Mouse (Mus musculus): ENCODE measurements at regions not wholly inside any gene's neighbourhood (a gene's known extent, or its start where the extent isn't known, plus 50 kb on each side); places are given as distances from the start of the nearest gene placed in this dataset.
"Not testable (repeated sequence)": the region's sequence is repeated elsewhere in the genome, so short reads cannot be mapped to it uniquely, and the experiment has no call there.

DNA sequence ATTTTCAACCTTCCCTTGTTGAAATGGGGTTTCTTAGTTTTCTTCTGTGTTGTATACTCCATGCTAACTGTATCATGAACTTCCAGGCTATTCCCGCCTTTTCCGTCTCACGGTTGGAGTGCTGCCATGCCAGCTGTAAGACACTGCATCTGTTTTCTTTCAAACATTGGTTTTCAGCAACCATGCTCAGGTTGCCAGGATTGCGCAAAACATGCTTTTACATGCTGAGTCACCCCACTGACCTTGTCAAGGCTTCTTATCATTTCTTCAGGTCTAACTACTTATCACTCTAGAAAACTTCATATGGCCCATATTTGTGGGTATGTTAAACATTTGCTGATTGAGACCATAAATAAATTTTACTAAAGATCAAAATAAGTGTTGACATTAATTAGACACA lies 551.2 kb downstream of the Tlr4 start:
- no peak for DNase-seq (ENCODE audit: low spot score in 2 of 2)

DNA sequence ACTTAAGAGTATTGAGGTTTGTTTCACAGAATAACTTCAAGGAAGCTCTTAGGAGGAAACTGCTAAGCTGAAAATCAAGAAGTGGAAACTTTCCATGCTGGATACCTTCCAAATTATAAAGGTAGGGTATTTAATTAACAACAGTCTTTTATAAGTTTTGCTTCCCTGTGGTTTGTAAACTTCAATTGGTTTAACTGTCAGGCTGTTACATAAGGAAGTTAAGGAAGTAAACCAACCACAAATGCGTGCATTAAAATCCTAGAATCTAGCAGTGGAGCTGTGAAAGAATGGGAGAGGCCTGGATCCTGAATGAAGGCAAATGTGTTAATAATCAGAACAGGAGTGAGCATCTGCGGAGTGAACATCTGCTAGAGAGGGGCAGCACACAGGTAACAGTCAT lies 560.5 kb downstream of the Tlr4 start:
- DNase-seq (ENCODE audit: low spot score in 2 of 2), result no peak

DNA sequence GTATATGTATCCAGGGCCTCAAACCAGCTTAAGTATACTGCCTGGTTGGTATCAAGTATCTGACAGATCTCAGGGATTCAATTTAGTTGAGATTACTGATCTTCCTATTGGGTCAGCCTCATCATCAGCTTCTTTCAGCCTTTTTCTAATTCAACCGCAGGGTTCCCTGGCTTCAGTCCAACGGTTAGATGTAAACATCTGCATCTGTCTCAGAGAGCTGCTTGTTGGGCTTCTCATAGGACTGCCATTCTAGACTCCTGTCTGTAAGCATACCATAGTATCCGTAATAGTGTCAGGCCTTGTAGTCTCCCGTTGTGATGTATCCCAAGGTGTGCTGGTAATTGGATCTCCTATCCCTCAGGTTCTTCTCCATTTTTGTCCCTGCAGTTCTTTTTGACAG lies 575.6 kb downstream of the Tlr4 start:
- DNase-seq (ENCODE audit: low spot score in 2 of 2), result no peak

GRCm38 (mm10) chr4:67424064-67424463 lies 596.7 kb downstream of the Tlr4 start:
- no peak for DNase-seq (ENCODE audit: low spot score in 2 of 2)

DNA sequence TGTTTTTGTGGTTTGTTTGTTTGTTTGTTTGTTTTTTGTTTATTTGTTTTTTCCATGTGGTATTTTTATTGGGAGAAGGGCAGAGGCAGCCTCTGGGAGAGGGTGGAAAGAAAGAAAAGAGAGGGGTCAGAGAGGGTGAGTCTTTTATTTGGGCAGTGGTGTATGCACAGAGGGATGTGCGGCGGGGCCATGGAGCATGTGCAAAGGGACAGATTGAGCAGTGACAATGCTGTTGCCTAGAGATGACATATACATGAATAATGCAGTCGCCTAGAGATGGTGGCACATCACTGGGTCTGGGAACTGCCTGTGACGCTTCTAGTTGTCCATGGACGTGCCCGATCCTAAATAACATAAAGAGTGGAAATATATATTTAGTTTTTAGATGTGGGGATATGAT lies 598.3 kb downstream of the Tlr4 start:
- no peak for DNase-seq (ENCODE audit: low spot score in 2 of 2)

DNA sequence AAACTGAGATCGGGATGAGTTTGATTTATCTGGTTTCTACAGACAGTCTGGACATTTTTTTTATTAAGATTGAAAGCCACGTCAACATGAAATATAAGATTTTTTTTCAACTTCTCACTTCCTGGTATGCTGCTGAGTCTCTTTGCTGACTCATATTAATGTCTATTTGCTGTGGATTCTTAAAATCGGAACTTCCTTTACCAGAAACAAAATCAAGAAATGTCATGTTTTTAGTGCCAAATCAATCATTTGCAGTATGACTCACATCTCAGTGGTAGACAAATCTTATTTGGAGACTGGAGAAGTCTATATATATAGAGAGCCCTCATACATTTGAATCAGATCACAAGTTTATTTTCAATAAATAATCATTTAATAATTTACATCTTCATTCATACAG lies 620.5 kb downstream of the Tlr4 start:
- DNase-seq (ENCODE audit: low spot score in 2 of 2), result no peak

DNA sequence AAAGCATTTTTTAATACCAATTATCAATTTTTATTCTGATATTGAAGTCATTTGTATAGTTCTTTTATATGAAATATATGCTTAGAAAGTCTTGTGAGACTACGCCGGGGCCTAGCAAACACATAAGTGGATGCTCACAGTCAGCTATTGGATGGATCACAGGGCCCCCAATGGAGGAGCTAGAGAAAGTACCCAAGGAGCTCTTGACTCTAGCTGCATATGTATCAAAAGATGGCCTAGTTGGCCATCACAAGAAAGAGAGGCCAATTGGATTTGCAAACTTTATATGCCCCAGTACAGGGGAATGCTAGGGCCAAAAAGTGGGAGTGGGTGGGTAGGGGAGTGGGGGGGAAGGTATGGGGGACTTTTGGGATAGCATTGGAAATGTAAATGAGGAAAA lies 632.5 kb downstream of the Tlr4 start:
- not testable (repeated sequence) for DNase-seq (ENCODE audit: low spot score in 2 of 2)

- DNase-seq (ENCODE audit: low spot score in 2 of 2), result no peak
Measured at GRCm38 (mm10) chr4:67473034-67473433, 645.6 kb downstream of the Tlr4 start.

- peak; percentile 34 to 41 for DNase-seq (ENCODE audit: low spot score in 2 of 2)
Measured at GRCm38 (mm10) chr4:67477264-67477845, 650.0 kb downstream of the Tlr4 start.

- no peak for DNase-seq (ENCODE audit: low spot score in 2 of 2)
Measured at GRCm38 (mm10) chr4:67478081-67478480, 650.7 kb downstream of the Tlr4 start.

DNA sequence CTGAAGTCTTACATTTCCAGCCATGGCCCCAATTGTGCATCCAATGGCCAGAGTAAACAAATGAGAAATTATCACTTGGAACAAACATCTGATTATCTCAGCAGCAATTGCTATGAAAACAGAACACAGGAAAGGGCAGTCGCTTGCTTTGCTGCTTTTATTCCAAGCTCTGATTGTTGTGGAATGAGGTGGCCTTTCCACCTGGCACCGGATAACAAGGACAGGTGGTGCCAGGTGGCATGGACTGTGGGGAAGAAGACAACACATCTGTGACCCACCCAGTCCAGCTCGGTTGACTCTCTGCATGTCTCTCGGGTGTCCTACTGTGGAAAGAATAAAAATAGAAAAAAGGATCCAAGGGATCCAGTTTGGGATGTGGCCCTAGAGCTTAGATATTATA lies 694.9 kb downstream of the Tlr4 start:
- no peak for DNase-seq (ENCODE audit: low spot score in 2 of 2)

DNA sequence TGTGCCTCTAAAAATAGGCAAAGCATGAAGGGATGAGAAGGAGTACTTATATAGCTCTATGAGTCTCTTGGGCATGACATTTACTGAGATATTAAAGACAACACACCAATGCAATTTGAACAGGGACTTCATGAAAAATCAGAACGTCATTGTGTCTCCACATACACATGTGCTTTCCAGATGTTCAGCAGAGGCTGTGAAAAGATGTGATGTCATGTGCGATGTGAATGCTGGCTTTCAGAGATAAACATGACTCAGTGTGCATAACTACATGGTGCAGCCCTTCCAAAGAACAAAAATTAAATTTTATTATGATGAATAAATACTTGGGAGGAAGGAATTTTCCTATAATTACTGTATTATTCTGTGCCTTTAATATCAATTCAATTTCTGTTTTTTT lies 695.8 kb downstream of the Tlr4 start:
- no peak for DNase-seq (ENCODE audit: low spot score in 2 of 2)

GRCm38 (mm10) chr4:67529586-67529985 lies 702.2 kb downstream of the Tlr4 start:
- no peak for DNase-seq (ENCODE audit: low spot score in 2 of 2)

GRCm38 (mm10) chr4:67539466-67539865 lies 712.1 kb downstream of the Tlr4 start:
- DNase-seq (ENCODE audit: low spot score in 2 of 2), result no peak

DNA sequence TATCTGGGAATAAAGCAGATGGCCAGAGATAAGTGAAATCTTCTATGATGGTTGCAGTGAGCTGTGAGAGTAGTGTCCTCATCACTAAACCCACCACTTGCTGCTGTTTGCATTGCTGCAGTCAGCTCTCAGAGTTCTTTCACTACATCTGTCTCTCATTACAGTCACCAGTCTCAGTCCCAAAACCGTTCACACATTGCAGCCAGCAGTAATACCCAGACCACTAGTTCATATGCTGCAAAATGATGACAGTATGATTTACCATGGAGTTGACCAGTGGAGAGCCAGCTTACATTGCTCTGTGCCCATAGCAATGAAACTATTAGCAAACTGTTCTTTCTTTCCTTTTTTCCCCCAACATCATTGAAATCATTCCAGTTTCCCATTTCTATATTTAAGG lies 718.6 kb downstream of the Tlr4 start:
- DNase-seq (ENCODE audit: low spot score in 2 of 2), result no peak

GRCm38 (mm10) chr4:67547957-67548356 lies 720.6 kb downstream of the Tlr4 start:
- DNase-seq (ENCODE audit: low spot score in 2 of 2), result peak in 1 of 2 experiments; percentile 6

DNA sequence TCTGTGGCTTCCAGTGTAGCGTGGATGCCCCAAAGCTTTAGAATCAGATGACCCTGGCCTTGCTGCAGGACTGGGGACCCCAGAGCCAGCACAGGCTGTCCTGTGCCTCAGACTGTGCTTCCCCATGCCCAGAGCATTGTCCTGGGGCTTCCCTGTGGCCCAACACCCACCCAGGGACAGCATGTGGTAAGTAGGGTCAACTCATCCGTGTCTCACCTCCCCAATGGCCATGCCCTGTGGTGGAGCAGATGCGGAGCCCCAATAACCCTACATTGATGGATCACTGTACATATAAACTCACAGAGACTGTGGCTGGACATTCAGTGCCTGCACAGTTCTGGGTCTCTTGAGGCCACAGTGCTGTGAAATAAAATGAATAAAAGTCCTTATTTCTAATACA lies 726.1 kb downstream of the Tlr4 start:
- no peak for DNase-seq (ENCODE audit: low spot score in 2 of 2)

DNA sequence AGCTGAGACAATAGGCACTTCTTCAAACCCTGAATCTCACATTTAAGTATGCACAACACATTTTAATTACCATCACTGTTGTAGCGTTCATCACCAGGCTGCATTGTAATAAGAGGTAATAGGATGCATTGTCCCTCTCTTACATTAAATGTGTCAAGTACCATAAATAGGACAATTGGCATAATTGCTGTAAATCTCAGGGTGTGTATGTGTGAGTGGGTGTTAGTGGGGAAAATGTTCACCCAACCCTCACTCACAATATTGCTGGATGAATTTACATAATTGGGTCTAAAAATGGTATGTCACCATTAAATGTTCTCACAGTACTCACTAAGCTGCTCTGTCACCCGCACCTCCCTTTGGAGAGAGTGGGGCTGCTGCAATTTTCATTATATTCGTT lies 747.4 kb downstream of the Tlr4 start:
- no peak for DNase-seq (ENCODE audit: low spot score in 2 of 2)

- no peak for DNase-seq (ENCODE audit: low spot score in 2 of 2)
Measured at GRCm38 (mm10) chr4:67589501-67589900, 762.1 kb downstream of the Tlr4 start.

- DNase-seq (ENCODE audit: low spot score in 2 of 2), result peak; percentile 44 to 54
Measured at GRCm38 (mm10) chr4:67589976-67590727, 762.8 kb downstream of the Tlr4 start.

- no peak for DNase-seq (ENCODE audit: low spot score in 2 of 2)
Measured at GRCm38 (mm10) chr4:67607166-67607565, 779.8 kb downstream of the Tlr4 start.

DNA sequence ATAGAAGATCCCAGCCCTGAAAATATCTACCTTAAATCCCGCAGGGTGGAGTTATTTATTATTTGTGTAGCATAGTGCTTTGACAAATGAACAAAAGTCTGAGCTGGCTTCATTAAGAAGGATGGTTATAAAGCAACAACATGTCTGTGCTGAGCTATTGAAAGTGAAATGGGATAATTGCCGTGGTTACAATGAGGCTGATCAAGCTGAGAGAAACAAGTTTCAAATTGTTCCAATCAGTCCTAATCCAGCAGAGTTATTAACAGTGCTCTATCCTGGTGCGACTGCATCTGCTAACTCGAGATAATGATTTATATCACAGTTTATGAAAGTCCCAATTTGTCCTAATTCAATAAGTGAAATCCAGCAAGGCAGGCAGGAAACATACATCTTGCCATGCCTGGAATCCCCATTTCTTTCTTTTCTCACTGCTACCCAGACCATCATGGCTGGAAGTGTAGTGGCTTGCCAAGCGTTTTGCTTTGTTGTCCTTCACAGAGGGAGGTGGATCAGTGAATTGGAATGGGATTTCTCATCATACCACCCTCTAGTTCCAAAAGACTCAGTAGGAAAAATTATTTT lies 787.2 kb downstream of the Tlr4 start:
- no peak for DNase-seq (ENCODE audit: low spot score in 2 of 2)

DNA sequence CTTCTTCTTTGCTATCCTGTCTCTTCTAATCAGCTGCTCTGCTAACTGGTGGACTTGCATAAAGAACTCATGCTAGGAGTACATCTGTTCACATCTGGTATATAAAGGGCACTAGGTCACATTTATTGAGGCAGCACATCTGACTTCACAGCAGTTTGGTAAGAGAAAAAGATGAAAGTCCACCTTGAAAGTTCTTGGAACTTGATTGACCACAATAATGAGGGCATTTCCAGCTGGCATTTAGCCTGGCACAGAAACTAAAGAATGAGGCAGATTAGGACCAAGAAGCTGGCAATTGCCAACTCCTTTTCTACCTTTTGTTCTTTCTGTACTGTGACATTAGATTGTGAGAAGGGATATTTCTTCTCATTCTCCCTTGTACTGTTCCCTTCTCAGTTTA lies 799.3 kb downstream of the Tlr4 start:
- no peak for DNase-seq (ENCODE audit: low spot score in 2 of 2)
